Mouse (Mus musculus) stomach, postnatal 0 days (tissue): ENCODE measurements around the gene Hspg2.

Source experiments
- CTCF ChIP-seq: IDR thresholded peaks from 2 replicates; pipeline ENCODE4 v1.5.1; 2016; ENCODE audit warnings: antibody characterized with exemption, low read depth, mild to moderate bottlenecking, moderate library complexity
- EP300 ChIP-seq: optimal IDR thresholded peaks from 2 replicates; pipeline ENCODE3; 2016; ENCODE audit warnings: antibody characterized with exemption

GRCm38 (mm10) chr4:137610256-137610655, 141.7 kb downstream of the Hspg2 start:
- TF ChIP-seq CTCF (no peak), EP300 (no peak)
